Mouse (Mus musculus) erythroblast, embryonic 14.5 days (primary cell): ENCODE results near the gene Sh3rf1. TPM values are rescaled to one million over a fixed set of nuclear protein-coding genes. Genes with fewer than 3 reads are reported as not detected.

Source experiments
- H3K27me3 ChIP-seq: 2 replicates; pipeline ENCODE4 v1.6.1; 2012; ENCODE audit warnings: inconsistent platforms; ENCODE audit not compliant: control insufficient read depth
- H3K36me3 ChIP-seq: 2 replicates; pipeline ENCODE4 v1.6.1; 2012; ENCODE audit warnings: mild to moderate bottlenecking, inconsistent platforms; ENCODE audit not compliant: control insufficient read depth
- H3K4me1 ChIP-seq: 2 replicates; pipeline ENCODE4 v1.6.1; 2012; ENCODE audit warnings: inconsistent platforms; ENCODE audit not compliant: control insufficient read depth
- H3K4me3 ChIP-seq: replicated peaks from 2 replicates; pipeline ENCODE3; 2012; ENCODE audit warnings: moderate library complexity, mild to moderate bottlenecking, inconsistent platforms
- H3K9me3 ChIP-seq: 2 replicates; pipeline ENCODE4 v1.6.1; 2012; ENCODE audit warnings: low read length, inconsistent platforms, mixed read lengths; ENCODE audit not compliant: control insufficient read depth
- GATA1 ChIP-seq: IDR thresholded peaks from 2 replicates; pipeline ENCODE4 v1.6.1; 2012; ENCODE audit warnings: low read length, inconsistent platforms, mixed read lengths
- TAL1 ChIP-seq: IDR thresholded peaks from 3 replicates; pipeline ENCODE4 v1.6.1; 2012; ENCODE audit warnings: low read length, inconsistent platforms, mixed read lengths
- polyA plus RNA-seq: library from polyadenylated mRNA; stranded (reverse); fragments of >175 nt; gene quantifications from 2 replicates; pipeline ENCODE4 v1.2.3, GENCODE M21; 2012

Gene Sh3rf1
- polyA plus RNA-seq, 1 experiment = 0.01 TPM

DNA sequence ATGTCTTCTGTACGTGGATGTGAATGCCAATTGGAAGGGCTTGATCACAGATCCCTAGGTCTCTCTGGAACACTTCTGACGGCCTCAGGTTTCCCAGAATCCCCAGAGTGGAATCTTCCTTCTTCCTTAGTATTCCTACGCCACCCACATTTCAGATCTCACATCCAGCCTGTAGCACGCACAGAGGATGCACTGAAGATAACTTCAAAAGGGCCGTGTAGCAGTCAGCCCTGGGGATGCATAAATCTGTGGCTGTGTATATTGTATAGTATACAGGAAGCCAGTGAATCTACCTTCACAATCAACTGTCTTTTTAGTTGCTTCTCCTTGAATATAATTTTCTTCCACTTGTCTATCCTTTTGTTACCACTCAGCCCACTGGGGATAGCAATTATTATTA lies 98.1 kb downstream of the Sh3rf1 start:
- no peaks in the 10 kb centered on the region for H3K27me3 ChIP-seq
- H3K36me3 ChIP-seq = no peaks in the 10 kb centered on the region
- no peaks in the 10 kb centered on the region for H3K9me3 ChIP-seq
- H3K4me3 ChIP-seq = no peak overlapping the region
- TF ChIP-seq TAL1 (no peak), GATA1 (no peak)
- H3K4me1 ChIP-seq = no peaks in the 10 kb centered on the region

DNA sequence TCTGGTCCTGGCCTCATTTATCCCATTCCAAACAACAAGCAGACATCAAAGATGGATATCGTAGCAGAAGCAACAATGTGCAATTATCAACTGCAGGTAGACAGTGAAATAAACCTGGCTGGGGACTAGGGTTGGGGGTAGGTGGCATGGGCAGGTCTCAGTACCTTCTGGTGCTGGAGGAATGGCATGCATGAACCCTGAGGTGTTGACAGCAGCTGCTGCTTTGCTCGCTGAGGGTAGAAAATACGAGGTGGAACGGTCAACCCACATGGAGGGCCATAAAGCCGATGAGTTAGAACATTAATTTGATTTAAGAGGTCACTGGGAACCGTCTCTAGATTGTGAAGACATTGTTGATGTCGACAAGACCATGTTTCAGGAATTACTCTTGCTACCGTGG lies 98.8 kb downstream of the Sh3rf1 start:
- no peaks in the 10 kb centered on the region for H3K9me3 ChIP-seq
- no peak overlapping the region for H3K4me3 ChIP-seq
- no peaks in the 10 kb centered on the region for H3K36me3 ChIP-seq
- no peaks in the 10 kb centered on the region for H3K4me1 ChIP-seq
- TF ChIP-seq TAL1 (no peak), GATA1 (no peak)
- H3K27me3 ChIP-seq = no peaks in the 10 kb centered on the region

- Histone ChIP-seq H3K36me3 (no peaks in the 10 kb centered on the region), H3K4me3 (no peak overlapping the region), H3K4me1 (no peaks in the 10 kb centered on the region), H3K27me3 (no peaks in the 10 kb centered on the region), H3K9me3 (no peaks in the 10 kb centered on the region)
- TF ChIP-seq TAL1 (no peak), GATA1 (no peak)
Observed at GRCm38 (mm10) chr8:61324363-61324914, 100.8 kb downstream of the Sh3rf1 start.

DNA sequence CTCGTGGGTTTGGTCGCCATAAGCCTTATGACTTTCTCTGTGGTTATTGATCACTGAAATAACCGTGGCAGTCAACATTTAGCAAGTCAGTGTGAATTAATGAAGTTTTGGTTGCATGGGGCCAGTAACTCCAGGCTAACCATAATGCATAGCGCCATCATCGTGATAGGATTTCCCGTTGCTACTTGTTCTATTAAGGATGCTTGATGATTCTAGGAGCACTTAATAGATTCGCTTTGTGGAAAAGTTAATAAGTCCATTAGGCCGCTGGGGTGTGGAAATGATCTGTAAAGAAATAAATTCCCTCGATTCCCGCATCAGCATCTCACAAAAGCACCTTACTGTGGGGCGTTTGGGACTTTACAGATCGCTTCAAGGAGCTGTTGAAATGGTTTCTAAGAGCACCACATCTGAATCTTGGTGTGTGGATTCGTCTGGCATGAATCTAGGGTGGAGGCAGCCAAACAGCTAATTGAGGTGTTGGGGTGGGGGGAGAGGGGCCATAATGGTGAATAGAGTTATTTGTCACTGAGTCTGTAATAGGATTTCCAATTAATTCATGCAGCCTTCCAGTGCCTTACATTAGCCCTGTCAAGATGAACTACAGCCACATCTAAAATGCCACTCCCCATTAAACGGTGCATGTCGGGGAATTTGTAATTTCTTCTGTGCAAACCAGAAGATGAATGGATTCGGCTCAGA lies 101.5 kb downstream of the Sh3rf1 start:
- no peaks in the 10 kb centered on the region for H3K27me3 ChIP-seq
- H3K9me3 ChIP-seq = no peaks in the 10 kb centered on the region
- no peaks in the 10 kb centered on the region for H3K4me1 ChIP-seq
- H3K4me3 ChIP-seq = no peak overlapping the region
- no peaks in the 10 kb centered on the region for H3K36me3 ChIP-seq
- no peak for TF ChIP-seq TAL1
- TF ChIP-seq GATA1 = no peak

- no peaks in the 10 kb centered on the region for H3K9me3 ChIP-seq
Observed at GRCm38 (mm10) chr8:61326281-61326680, 102.6 kb downstream of the Sh3rf1 start.

GRCm38 (mm10) chr8:61327333-61327732 lies 103.7 kb downstream of the Sh3rf1 start:
- no peak for TF ChIP-seq TAL1
- TF ChIP-seq GATA1 = no peak
- H3K4me3 ChIP-seq = no peak overlapping the region

More at GRCm38 (mm10) chr8:61326281-61326680, 102.6 kb downstream of the Sh3rf1 start:
- Histone ChIP-seq H3K4me1 (no peaks in the 10 kb centered on the region), H3K4me3 (no peak overlapping the region), H3K27me3 (no peaks in the 10 kb centered on the region), H3K36me3 (no peaks in the 10 kb centered on the region)
- TF ChIP-seq TAL1 = no peak

GRCm38 (mm10) chr8:61339629-61340028 lies 116.0 kb downstream of the Sh3rf1 start:
- Histone ChIP-seq H3K4me3 (no peak overlapping the region), H3K36me3 (no peaks in the 10 kb centered on the region), H3K4me1 (no peaks in the 10 kb centered on the region)

More at GRCm38 (mm10) chr8:61327333-61327732, 103.7 kb downstream of the Sh3rf1 start:
- no peaks in the 10 kb centered on the region for H3K27me3 ChIP-seq
- no peaks in the 10 kb centered on the region for H3K36me3 ChIP-seq
- H3K9me3 ChIP-seq = no peaks in the 10 kb centered on the region
- H3K4me1 ChIP-seq = no peaks in the 10 kb centered on the region

DNA sequence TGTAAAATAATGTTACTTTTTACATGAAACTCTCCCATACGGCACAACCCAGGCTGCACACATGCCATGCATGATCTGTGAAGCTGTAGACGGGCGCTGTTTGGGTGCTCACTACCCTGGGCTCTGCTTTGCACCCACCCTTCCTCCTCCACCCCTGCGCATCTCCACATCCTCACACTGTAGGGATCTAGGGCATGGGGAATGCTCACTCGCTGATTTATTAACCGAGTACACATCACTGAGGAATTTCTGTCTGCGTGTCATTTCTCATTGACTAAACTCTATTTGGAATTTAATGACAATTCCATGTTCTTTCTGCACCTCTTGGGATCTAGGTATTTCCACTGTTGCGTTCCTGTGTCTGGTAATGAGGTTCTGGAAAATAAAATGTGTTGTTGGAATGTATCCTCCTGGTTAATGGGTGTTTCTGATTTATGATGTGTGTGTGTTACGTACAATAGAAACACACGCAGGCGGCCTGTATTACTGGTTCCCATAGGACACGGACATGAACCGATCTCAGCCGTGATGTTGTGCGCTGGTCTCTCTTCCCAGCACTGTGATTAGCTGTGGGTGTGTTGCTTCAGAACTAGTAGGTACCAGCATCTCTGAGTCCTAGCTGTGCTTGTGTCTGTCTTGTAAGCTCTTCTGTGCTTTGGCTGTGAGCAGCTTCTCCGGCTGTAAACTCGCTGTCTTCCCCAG lies 116.8 kb downstream of the Sh3rf1 start:
- no peaks in the 10 kb centered on the region for H3K36me3 ChIP-seq
- H3K9me3 ChIP-seq = no peaks in the 10 kb centered on the region
- H3K4me1 ChIP-seq = no peaks in the 10 kb centered on the region
- no peak overlapping the region for H3K4me3 ChIP-seq
- TF ChIP-seq TAL1 = no peak
- no peak for TF ChIP-seq GATA1
- H3K27me3 ChIP-seq = no peaks in the 10 kb centered on the region

More at GRCm38 (mm10) chr8:61339629-61340028, 116.0 kb downstream of the Sh3rf1 start:
- no peak for TF ChIP-seq GATA1
- TF ChIP-seq TAL1 = no peak
- Histone ChIP-seq H3K9me3 (no peaks in the 10 kb centered on the region), H3K27me3 (no peaks in the 10 kb centered on the region)
